ENCODE assay signal across 16 mouse cellular contexts in genomic region chr5:75917231-75917630, GRCm38 (mm10).
"Had no signal": no experiment of that assay in that cellular context is flagged by ENCODE, and none has a peak within 500 bp of the region (broad histone marks: within the 10 kb centered on the region; RNA-seq: fewer than 3 reads in every experiment).

No protein-coding gene starts in this region.

- ATAC-seq: liver, embryonic 12.5 days; lung, postnatal 0 days; midbrain, embryonic 16.5 days had no signal

- H3K27me3 ChIP-seq: limb, embryonic 15.5 days; liver, embryonic 12.5 days; midbrain, embryonic 12.5 days; neural tube, embryonic 13.5 days; stomach, embryonic 15.5 days had no signal

- H3K4me3 ChIP-seq: limb, embryonic 15.5 days; liver, embryonic 12.5 days; midbrain, embryonic 12.5 days; neural tube, embryonic 13.5 days; stomach, embryonic 15.5 days had no signal

- H3K9me3 ChIP-seq: limb, embryonic 15.5 days; liver, embryonic 12.5 days; midbrain, embryonic 12.5 days; neural tube, embryonic 13.5 days; stomach, embryonic 15.5 days had no signal

- H3K36me3 ChIP-seq: limb, embryonic 15.5 days; liver, embryonic 12.5 days; midbrain, embryonic 12.5 days; neural tube, embryonic 13.5 days; stomach, embryonic 15.5 days had no signal

- H3K9ac ChIP-seq: limb, embryonic 15.5 days; liver, embryonic 12.5 days; midbrain, embryonic 12.5 days; neural tube, embryonic 13.5 days; stomach, embryonic 15.5 days had no signal

- H3K27ac ChIP-seq: limb, embryonic 15.5 days; liver, embryonic 12.5 days; midbrain, embryonic 12.5 days; neural tube, embryonic 13.5 days; stomach, embryonic 15.5 days had no signal

- DNase-seq: kidney, adult 9 months; kidney, postnatal 25 days; layer of hippocampus, adult 9-11 months; layer of hippocampus, postnatal 36 days; lung, postnatal 4 days; retina, postnatal 1 day; right cerebral cortex, postnatal 14 days; thymus, adult 2 months; thymus, postnatal 25 days had no signal

- H3K4me1 ChIP-seq: midbrain, embryonic 12.5 days; stomach, embryonic 15.5 days had no signal

- H3K4me2 ChIP-seq: limb, embryonic 15.5 days; liver, embryonic 12.5 days; midbrain, embryonic 12.5 days; neural tube, embryonic 13.5 days; stomach, embryonic 15.5 days had no signal
